Mouse (Mus musculus): Measurements from ENCODE around the gene Ccdc30. TPM values are rescaled to one million over a fixed set of nuclear protein-coding genes. Genes with fewer than 3 reads are reported as not detected.
A peak's percentile ranks its signal among the peaks of the same experiment; 100 is the strongest.

Ccdc30 gene
- 6.0 and 6.9 TPM in 2 replicates for polyA plus RNA-seq (2011; ENCODE audit: insufficient read depth, insufficient read length, low read depth, missing spikeins)

GRCm38 (mm10) chr4:119415072-119415753 is at the start of gene Ccdc30:
Ccdc30 (minus strand) TSS chr4:119415521.
- peak within 1 kb of the TSS; percentile 92 for H3K4me3 ChIP-seq (ENCODE audit: low read depth, low read length)
- TF ChIP-seq POLR2A (IDR thresholded peaks at IDR 0.05; ENCODE audit: insufficient read depth, low read length): no peak
- no peaks in the 10 kb centered on the region for H3K27me3 ChIP-seq (ENCODE audit: control insufficient read depth, insufficient read depth, low read length, poor library complexity, severe bottlenecking)
- no peaks in the 10 kb centered on the region for H3K9me3 ChIP-seq (replicated peaks; ENCODE audit: control insufficient read depth, insufficient read depth, low read length, poor library complexity, severe bottlenecking)
- H3K27ac ChIP-seq (ENCODE audit: insufficient read depth, low read length): no peak within 1 kb of the TSS
- peak within 1 kb of the TSS; percentile 37 for H3K9ac ChIP-seq (ENCODE audit: low read depth, poor library complexity, severe bottlenecking)
- H3K36me3 ChIP-seq (ENCODE audit: control insufficient read depth, insufficient read depth, low read length, poor library complexity, severe bottlenecking): peaks cover 2% of the 10 kb centered on the region; the same call in 1 of the 2 replicates
- H3K4me1 ChIP-seq (ENCODE audit: control insufficient read depth, insufficient read depth, low read length): no peaks in the 10 kb centered on the region

- H3K36me3 ChIP-seq (ENCODE audit: control insufficient read depth, insufficient read depth, low read length, poor library complexity, severe bottlenecking): no peaks in the 10 kb centered on the region
- no peaks in the 10 kb centered on the region for H3K9me3 ChIP-seq (replicated peaks; ENCODE audit: control insufficient read depth, insufficient read depth, low read length, poor library complexity, severe bottlenecking)
- no peak overlapping the region for H3K9ac ChIP-seq (ENCODE audit: low read depth, poor library complexity, severe bottlenecking)
- H3K27ac ChIP-seq (ENCODE audit: insufficient read depth, low read length): no peak overlapping the region
- no peaks in the 10 kb centered on the region for H3K27me3 ChIP-seq (ENCODE audit: control insufficient read depth, insufficient read depth, low read length, poor library complexity, severe bottlenecking)
- H3K4me1 ChIP-seq (ENCODE audit: control insufficient read depth, insufficient read depth, low read length): no peaks in the 10 kb centered on the region
- H3K4me3 ChIP-seq (ENCODE audit: low read depth, low read length): no peak overlapping the region
- TF ChIP-seq CTCF (IDR thresholded peaks at IDR 0.05; ENCODE audit: low read depth, low read length): no peak
- no peak for TF ChIP-seq POLR2A (IDR thresholded peaks at IDR 0.05; ENCODE audit: insufficient read depth, low read length)
Observed at GRCm38 (mm10) chr4:119463756-119464419, 48.6 kb upstream of the Ccdc30 start.

- TF ChIP-seq EP300 (IDR thresholded peaks at IDR 0.05; ENCODE audit: insufficient read depth, low read depth, low read length): no peak
- TF ChIP-seq POLR2A (IDR thresholded peaks at IDR 0.05; ENCODE audit: insufficient read depth, low read length): no peak
- TF ChIP-seq CTCF (IDR thresholded peaks at IDR 0.05; ENCODE audit: low read depth, low read length): no peak
- Histone ChIP-seq H3K27ac (ENCODE audit: insufficient read depth, low read length) (no peak overlapping the region), H3K4me1 (ENCODE audit: control insufficient read depth, insufficient read depth, low read length) (no peaks in the 10 kb centered on the region), H3K36me3 (ENCODE audit: control insufficient read depth, insufficient read depth, low read length, poor library complexity, severe bottlenecking) (no peaks in the 10 kb centered on the region), H3K27me3 (ENCODE audit: control insufficient read depth, insufficient read depth, low read length, poor library complexity, severe bottlenecking) (no peaks in the 10 kb centered on the region), H3K9ac (ENCODE audit: low read depth, poor library complexity, severe bottlenecking) (no peak overlapping the region), H3K4me3 (ENCODE audit: low read depth, low read length) (no peak overlapping the region), H3K9me3 (replicated peaks; ENCODE audit: control insufficient read depth, insufficient read depth, low read length, poor library complexity, severe bottlenecking) (no peaks in the 10 kb centered on the region)
Observed at GRCm38 (mm10) chr4:119462858-119463755, 47.8 kb upstream of the Ccdc30 start.

- TF ChIP-seq POLR2A (IDR thresholded peaks at IDR 0.05; ENCODE audit: insufficient read depth, low read length) (no peak), EP300 (IDR thresholded peaks at IDR 0.05; ENCODE audit: insufficient read depth, low read depth, low read length) (no peak), CTCF (IDR thresholded peaks at IDR 0.05; ENCODE audit: low read depth, low read length) (no peak)
- Histone ChIP-seq H3K27ac (ENCODE audit: insufficient read depth, low read length) (no peak overlapping the region), H3K4me1 (ENCODE audit: control insufficient read depth, insufficient read depth, low read length) (no peaks in the 10 kb centered on the region)
Observed at GRCm38 (mm10) chr4:119462457-119462856, 47.1 kb upstream of the Ccdc30 start.

GRCm38 (mm10) chr4:119460728-119461141 is 45.4 kb upstream of the Ccdc30 start:
- H3K9ac ChIP-seq (ENCODE audit: low read depth, poor library complexity, severe bottlenecking): no peak overlapping the region
- H3K27ac ChIP-seq (ENCODE audit: insufficient read depth, low read length): no peak overlapping the region
- no peaks in the 10 kb centered on the region for H3K4me1 ChIP-seq (ENCODE audit: control insufficient read depth, insufficient read depth, low read length)
- H3K36me3 ChIP-seq (ENCODE audit: control insufficient read depth, insufficient read depth, low read length, poor library complexity, severe bottlenecking): no peaks in the 10 kb centered on the region
- TF ChIP-seq POLR2A (IDR thresholded peaks at IDR 0.05; ENCODE audit: insufficient read depth, low read length) (no peak), CTCF (IDR thresholded peaks at IDR 0.05; ENCODE audit: low read depth, low read length) (no peak), EP300 (IDR thresholded peaks at IDR 0.05; ENCODE audit: insufficient read depth, low read depth, low read length) (no peak)
- H3K9me3 ChIP-seq (replicated peaks; ENCODE audit: control insufficient read depth, insufficient read depth, low read length, poor library complexity, severe bottlenecking): no peaks in the 10 kb centered on the region
- no peak overlapping the region for H3K4me3 ChIP-seq (ENCODE audit: low read depth, low read length)
- H3K27me3 ChIP-seq (ENCODE audit: control insufficient read depth, insufficient read depth, low read length, poor library complexity, severe bottlenecking): no peaks in the 10 kb centered on the region

More at GRCm38 (mm10) chr4:119462457-119462856, 47.1 kb upstream of the Ccdc30 start:
- Histone ChIP-seq H3K4me3 (ENCODE audit: low read depth, low read length) (no peak overlapping the region), H3K9ac (ENCODE audit: low read depth, poor library complexity, severe bottlenecking) (no peak overlapping the region), H3K36me3 (ENCODE audit: control insufficient read depth, insufficient read depth, low read length, poor library complexity, severe bottlenecking) (no peaks in the 10 kb centered on the region), H3K9me3 (replicated peaks; ENCODE audit: control insufficient read depth, insufficient read depth, low read length, poor library complexity, severe bottlenecking) (no peaks in the 10 kb centered on the region), H3K27me3 (ENCODE audit: control insufficient read depth, insufficient read depth, low read length, poor library complexity, severe bottlenecking) (no peaks in the 10 kb centered on the region)
